Mouse (Mus musculus): Measurements from ENCODE around the gene Pzp.

Gene Pzp

DNA sequence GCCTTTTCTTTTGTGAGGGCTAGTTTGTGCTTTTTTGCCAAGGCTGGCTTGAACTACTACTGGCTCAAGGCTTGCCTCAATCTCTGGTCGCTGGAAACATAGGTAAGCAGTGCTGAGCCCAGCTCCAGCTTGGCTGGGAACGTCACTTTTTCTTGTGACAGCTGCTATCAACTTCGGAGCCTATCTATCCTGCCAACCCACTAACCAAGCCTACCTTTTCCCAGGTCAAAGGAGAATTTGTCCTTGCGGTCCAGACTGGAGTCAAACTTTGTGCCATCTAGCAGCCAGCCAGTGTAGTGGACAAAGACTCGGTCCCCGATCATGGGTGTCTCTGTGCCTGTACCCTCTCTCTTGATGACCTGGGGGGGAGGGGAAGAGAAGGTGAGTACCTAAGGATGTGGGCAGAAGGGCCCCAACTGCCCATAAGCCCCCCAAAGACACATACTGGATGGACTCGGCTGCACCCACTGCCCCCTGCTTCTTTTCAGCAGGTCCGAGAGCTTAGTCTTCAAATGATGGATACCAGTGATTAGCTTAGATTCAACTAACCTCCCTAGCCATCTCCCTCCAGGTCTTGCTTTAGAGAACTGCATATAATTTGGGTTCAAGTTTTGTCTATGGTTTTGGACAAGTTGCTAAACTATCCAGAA lies 90.0 kb downstream of the Pzp start:
- DNase-seq, result no peak

GRCm38 (mm10) chr6:128435474-128435873 lies 91.0 kb downstream of the Pzp start:
- DNase-seq, result peak; percentile 90 to 92

Data from kidney, postnatal 25 days (tissue).